Mouse (Mus musculus) MEL (cell line): Measurements from ENCODE around the gene Hist1h2af. TPM values are rescaled to one million over a fixed set of nuclear protein-coding genes. Genes with fewer than 3 reads are reported as not detected.
"Not testable (repeated sequence)": the region's sequence is repeated elsewhere in the genome, so short reads cannot be mapped to it uniquely, and the experiment has no call there.

ENCODE experiments used
- DNase-seq: peaks from one replicate; pipeline ENCODE4 v3.0.0; 2011; ENCODE audit warnings: low read depth, low spot score
- H3K27ac ChIP-seq: 2 replicates; pipeline ENCODE4 v1.5.1; 2012; ENCODE audit warnings: low read depth, mild to moderate bottlenecking, control low read depth, low read length, moderate library complexity; ENCODE audit not compliant: control insufficient read depth
- H3K27me3 ChIP-seq, 2 experiments: fragments of 150-350 bp in 1 of 2; sonication (generic) in 1 of 2; 2 replicates each; pipeline ENCODE4 v1.6.1; 2012; ENCODE audit warnings: low read length in 2 of 2, mild to moderate bottlenecking in 2 of 2, improper control_type of control experiment in 1 of 2, moderate library complexity in 1 of 2; ENCODE audit not compliant: insufficient read depth in 2 of 2, control insufficient read depth in 1 of 2
- H3K36me3 ChIP-seq, 2 experiments: 2 replicates each; pipeline ENCODE4 v1.6.1; 2012 to 2014; ENCODE audit warnings: low read length in 2 of 2, improper control_type of control experiment in 1 of 2, inconsistent platforms in 1 of 2, mild to moderate bottlenecking in 1 of 2; ENCODE audit not compliant: insufficient read depth in 2 of 2, control insufficient read depth in 1 of 2
- H3K4me1 ChIP-seq, 2 experiments: fragments of 150-350 bp in 1 of 2; sonication (generic) in 1 of 2; 2 replicates each; pipeline ENCODE4 v1.6.1; 2012; ENCODE audit warnings: low read length in 2 of 2, improper control_type of control experiment in 1 of 2, mild to moderate bottlenecking in 1 of 2; ENCODE audit not compliant: insufficient read depth in 2 of 2, control insufficient read depth in 1 of 2
- H3K4me3 ChIP-seq, 2 experiments: fragments of 150-350 bp in 1 of 2; sonication (generic) in 1 of 2; 2 replicates each; pipeline ENCODE4 v1.5.1; 2012; ENCODE audit warnings: low read depth in 2 of 2, low read length in 2 of 2, mild to moderate bottlenecking in 2 of 2, moderate library complexity in 2 of 2, control low read depth in 1 of 2, improper control_type of control experiment in 1 of 2; ENCODE audit not compliant: control insufficient read depth in 1 of 2, insufficient read depth in 1 of 2
- H3K79me2 ChIP-seq: 2 replicates; pipeline ENCODE4 v1.6.1; 2012; ENCODE audit warnings: mild to moderate bottlenecking, low read length, moderate library complexity; ENCODE audit not compliant: control insufficient read depth, poor library complexity, insufficient read depth
- H3K9ac ChIP-seq: 2 replicates; pipeline ENCODE4 v1.6.1; 2012; ENCODE audit warnings: low read depth, mild to moderate bottlenecking, control low read depth, low read length, moderate library complexity; ENCODE audit not compliant: control insufficient read depth, poor library complexity, severe bottlenecking
- H3K9me3 ChIP-seq: fragments of 150-350 bp; sonication (generic); replicated peaks from 2 replicates; pipeline ENCODE4 v1.6.1; 2012; ENCODE audit warnings: mild to moderate bottlenecking, low read length, improper control_type of control experiment, moderate library complexity; ENCODE audit not compliant: insufficient read depth
- CHD1 ChIP-seq: IDR thresholded peaks from 2 replicates; pipeline ENCODE4 v1.6.1; 2012; ENCODE audit warnings: low read depth, mild to moderate bottlenecking, inconsistent platforms, low read length, improper control_type of control experiment
- E2F4 ChIP-seq: IDR thresholded peaks from 2 replicates; pipeline ENCODE4 v1.6.1; 2011; ENCODE audit warnings: low read depth, low read length, improper control_type of control experiment, borderline replicate concordance
- ELF1 ChIP-seq: IDR thresholded peaks from 2 replicates; pipeline ENCODE4 v1.6.1; 2014; ENCODE audit warnings: low read depth, mild to moderate bottlenecking, inconsistent platforms, low read length, improper control_type of control experiment, moderate library complexity
- GABPA ChIP-seq: IDR thresholded peaks from 2 replicates; pipeline ENCODE4 v1.6.1; 2012; ENCODE audit warnings: low read depth, mild to moderate bottlenecking, inconsistent platforms, low read length, improper control_type of control experiment, moderate library complexity
- MAFK ChIP-seq: IDR thresholded peaks from 2 replicates; pipeline ENCODE4 v1.6.1; 2011; ENCODE audit warnings: low read depth, mild to moderate bottlenecking, low read length, improper control_type of control experiment, borderline replicate concordance
- MAX ChIP-seq: IDR thresholded peaks from 2 replicates; pipeline ENCODE4 v1.6.1; 2011; ENCODE audit warnings: low read length, improper control_type of control experiment
- MEF2A ChIP-seq: IDR thresholded peaks from 2 replicates; pipeline ENCODE4 v1.6.1; 2014; ENCODE audit warnings: low read depth, mild to moderate bottlenecking, inconsistent platforms, low read length, improper control_type of control experiment; ENCODE audit not compliant: poor library complexity, insufficient replicate concordance, severe bottlenecking; ENCODE audit errors: extremely low read depth
- NRF1 ChIP-seq: IDR thresholded peaks from 2 replicates; pipeline ENCODE4 v1.6.1; 2014; ENCODE audit warnings: low read depth, mild to moderate bottlenecking, inconsistent platforms, low read length, improper control_type of control experiment, moderate library complexity; ENCODE audit not compliant: poor library complexity, insufficient read depth, severe bottlenecking
- POLR2A ChIP-seq, 2 experiments: IDR thresholded peaks; 2 replicates each; pipeline ENCODE4 v1.6.1; 2011 to 2012; ENCODE audit warnings: low read length in 2 of 2, mild to moderate bottlenecking in 2 of 2, control low read depth in 1 of 2, improper control_type of control experiment in 1 of 2, low read depth in 1 of 2, moderate library complexity in 1 of 2; ENCODE audit not compliant: control insufficient read depth in 1 of 2, insufficient read depth in 1 of 2, poor library complexity in 1 of 2
- POLR2AphosphoS5 ChIP-seq: IDR thresholded peaks from 2 replicates; pipeline ENCODE4 v1.6.1; 2012; ENCODE audit warnings: low read depth, borderline replicate concordance, mild to moderate bottlenecking, inconsistent platforms, low read length, moderate library complexity, mixed read lengths
- SIN3A ChIP-seq: IDR thresholded peaks from 2 replicates; pipeline ENCODE4 v1.6.1; 2012; ENCODE audit warnings: low read length, improper control_type of control experiment, inconsistent platforms
- TBP ChIP-seq: IDR thresholded peaks from 2 replicates; pipeline ENCODE4 v1.8.0; 2011; ENCODE audit warnings: low read depth, low read length, improper control_type of control experiment
- UBTF ChIP-seq: IDR thresholded peaks from 2 replicates; pipeline ENCODE4 v1.6.1; 2012; ENCODE audit warnings: low read depth, mild to moderate bottlenecking, inconsistent platforms, low read length, improper control_type of control experiment, moderate library complexity, borderline replicate concordance; ENCODE audit not compliant: insufficient read depth
- USF1 ChIP-seq: IDR thresholded peaks from 2 replicates; pipeline ENCODE4 v1.6.1; 2014; ENCODE audit warnings: low read depth, mild to moderate bottlenecking, inconsistent platforms, low read length, improper control_type of control experiment, moderate library complexity
- ZMIZ1 ChIP-seq: IDR thresholded peaks from 2 replicates; pipeline ENCODE4 v1.6.1; 2012; ENCODE audit warnings: low read depth, mild to moderate bottlenecking, inconsistent platforms, low read length, improper control_type of control experiment, moderate library complexity
- polyA plus RNA-seq, 2 experiments: library from polyadenylated mRNA; stranded (reverse) in 1 of 2; unstranded in 1 of 2; fragments of >175 nt in 1 of 2; fragments of >200 nt in 1 of 2; gene quantifications; 2 replicates each; pipeline versions ENCODE4 v1.2.1 to v1.2.4; 2012; ENCODE audit warnings: low replicate concordance in 2 of 2, low read depth in 1 of 2; ENCODE audit not compliant: insufficient read length in 2 of 2, insufficient read depth in 1 of 2, missing spikeins in 1 of 2
- total RNA-seq: library from RNA; depleted of rRNA; stranded (reverse); fragments of 300-350 nt; gene quantifications from 2 replicates; pipeline ENCODE4 v1.2.3, GENCODE M21; 2012

Hist1h2af gene
- total and polyA plus RNA-seq, 3 experiments: 64.3 to 939 TPM; not detected in 1

GRCm38 (mm10) chr13:23534368-23535131 is 844 bp downstream of the Hist1h2af start:
- H3K9me3 ChIP-seq: no peaks in the 10 kb centered on the region
- no peak for TF ChIP-seq MAFK
- TF ChIP-seq POLR2A (IDR thresholded peaks at IDR 0.05; ENCODE audit: control insufficient read depth in 1 of 2, insufficient read depth in 1 of 2, low read depth in 1 of 2, low read length in 2 of 2, poor library complexity in 1 of 2): peak; percentile 43 to 51; a peak in 3 of 4 replicates
- peak; percentile 86; the same call in 1 of the 2 replicates for TF ChIP-seq POLR2AphosphoS5
- TF ChIP-seq SIN3A: no peak
- no peak for TF ChIP-seq GABPA
- TF ChIP-seq NRF1: no peak
- TF ChIP-seq E2F4: no peak
- no peak for TF ChIP-seq MEF2A
- no peak for TF ChIP-seq ELF1
- no peak for TF ChIP-seq CHD1
- TF ChIP-seq MAX: no peak
- no peak for TF ChIP-seq USF1
- no peak for TF ChIP-seq ZMIZ1
- H3K4me3 ChIP-seq: peak overlapping the region; percentile 35 to 67
- H3K79me2 ChIP-seq: peaks cover 4% of the 10 kb centered on the region; the same call in 1 of the 2 replicates
- H3K9ac ChIP-seq: peak overlapping the region; percentile 95
- peaks cover 0 to 26% of the 10 kb centered on the region in 2 experiments; a peak in 2 of 4 replicates for H3K36me3 ChIP-seq
- peaks cover 0 to 4% of the 10 kb centered on the region in 2 experiments; a peak in 2 of 4 replicates for H3K4me1 ChIP-seq
- peak; percentile 91 for DNase-seq
- H3K27me3 ChIP-seq: no peaks in the 10 kb centered on the region
- peak overlapping the region; percentile 95 for H3K27ac ChIP-seq

- DNase-seq: peak; percentile 99
- not testable (repeated sequence) for H3K27me3 ChIP-seq, H3K79me2 ChIP-seq, H3K4me1 ChIP-seq, H3K9me3 ChIP-seq
- Histone ChIP-seq H3K4me3 (peak within 1 kb of the TSS; percentile 35 to 67), H3K27ac (peak within 1 kb of the TSS; percentile 95), H3K9ac (peak within 1 kb of the TSS; percentile 95), H3K36me3 (peaks cover 0 to 28% of the 10 kb centered on the region in 2 experiments; a peak in 2 of 4 replicates)
- TF ChIP-seq UBTF (peak; percentile 88; the same call in 1 of the 2 replicates), POLR2A (IDR thresholded peaks at IDR 0.05; ENCODE audit: control insufficient read depth in 1 of 2, insufficient read depth in 1 of 2, low read depth in 1 of 2, low read length in 2 of 2, poor library complexity in 1 of 2) (peak; percentile 98), TBP (peak; percentile 99), POLR2AphosphoS5 (peak; percentile 94)
- TF ChIP-seq, all 39 proteins: peak for 4; not testable (repeated sequence) for 35
Measured at GRCm38 (mm10) chr13:23535137-23536075, 1.7 kb downstream of the Hist1h2af start, which contains the start of gene Hist1h3g. Gene Hist1h3g, plus strand, starts transcription at chr13:23535422.
